Mouse (Mus musculus) cortical plate, adult 2 months (tissue): ENCODE data around the gene Creg2.

Source experiments
- CTCF ChIP-seq: fragments of 200-500 bp; IDR thresholded peaks from 2 replicates; pipeline ENCODE4 v1.5.1; 2011; ENCODE audit warnings: mild to moderate bottlenecking, control low read depth, low read length; ENCODE audit not compliant: insufficient read depth; ENCODE audit errors: extremely low read depth
- POLR2A ChIP-seq: fragments of 200-500 bp; IDR thresholded peaks from 2 replicates; pipeline ENCODE4 v1.6.1; 2011; ENCODE audit warnings: mild to moderate bottlenecking, low read length, control low read depth; ENCODE audit not compliant: insufficient read depth; ENCODE audit errors: extremely low read depth

GRCm38 (mm10) chr1:39602477-39602876 is 48.8 kb downstream of the Creg2 start:
- TF ChIP-seq CTCF: no peak
- no peak for TF ChIP-seq POLR2A
